Mouse (Mus musculus): Measurements from ENCODE around the gene Gjc1. TPM values are rescaled to one million over a fixed set of nuclear protein-coding genes. Genes with fewer than 3 reads are reported as not detected.

Gene Gjc1
- total RNA-seq, 2 experiments from 2014 or later: 4.4 to 6.4 TPM

- H3K4me3 ChIP-seq: no peak overlapping the region
- no peak for DNase-seq
- no peak overlapping the region for H3K27ac ChIP-seq
- intact Hi-C loops (cut with DNase I): no loop called here
- no peak for TF ChIP-seq CTCF (IDR thresholded peaks at IDR 0.05)
Observed at GRCm38 (mm10) chr11:102803453-102803852, 16.0 kb downstream of the Gjc1 start.

GRCm38 (mm10) chr11:102794157-102794556 is 25.3 kb downstream of the Gjc1 start:
- Histone ChIP-seq H3K4me3 (no peak overlapping the region), H3K27ac (peak overlapping the region; percentile 94)
- intact Hi-C loops (cut with DNase I): no loop called here
- DNase-seq: no peak
- no peak for TF ChIP-seq CTCF (IDR thresholded peaks at IDR 0.05)

GRCm38 (mm10) chr11:102791682-102792445 is 27.6 kb downstream of the Gjc1 start:
- TF ChIP-seq CTCF (IDR thresholded peaks at IDR 0.05): no peak

GRCm38 (mm10) chr11:102787688-102788177 is 31.8 kb downstream of the Gjc1 start:
- TF ChIP-seq CTCF (IDR thresholded peaks at IDR 0.05): no peak
- DNase-seq: no peak
- intact Hi-C loops (cut with DNase I): no loop called here
- Histone ChIP-seq H3K27ac (no peak overlapping the region), H3K4me3 (no peak overlapping the region)

More at GRCm38 (mm10) chr11:102791682-102792445, 27.6 kb downstream of the Gjc1 start:
- DNase-seq: peak; percentile 78
- intact Hi-C loops (cut with DNase I): no loop called here
- Histone ChIP-seq H3K4me3 (peak overlapping the region; percentile 61), H3K27ac (peak overlapping the region; percentile 94)

- intact Hi-C loops (cut with DNase I): no loop called here
- Histone ChIP-seq H3K4me3 (no peak overlapping the region), H3K27ac (no peak overlapping the region)
- DNase-seq: no peak
- TF ChIP-seq CTCF (IDR thresholded peaks at IDR 0.05): no peak
Observed at GRCm38 (mm10) chr11:102783443-102783842, 36.1 kb downstream of the Gjc1 start.

GRCm38 (mm10) chr11:102781523-102781922 is 38.0 kb downstream of the Gjc1 start:
- no peak for DNase-seq
- intact Hi-C loops (cut with DNase I): no loop called here
- no peak overlapping the region for H3K27ac ChIP-seq
- TF ChIP-seq CTCF (IDR thresholded peaks at IDR 0.05): no peak
- H3K4me3 ChIP-seq: no peak overlapping the region

GRCm38 (mm10) chr11:102780986-102781351 is 38.5 kb downstream of the Gjc1 start:
- Histone ChIP-seq H3K27ac (peak overlapping the region; percentile 87), H3K4me3 (peak overlapping the region; percentile 33)
- no peak for TF ChIP-seq CTCF (IDR thresholded peaks at IDR 0.05)
- no peak for DNase-seq
- intact Hi-C loops (cut with DNase I): no loop called here

GRCm38 (mm10) chr11:102780271-102780985 is 39.1 kb downstream of the Gjc1 start:
- Histone ChIP-seq H3K4me3 (peak overlapping the region; percentile 41), H3K27ac (peak overlapping the region; percentile 87)
- intact Hi-C loops (cut with DNase I): no loop called here
- peak; percentile 52 for DNase-seq
- TF ChIP-seq CTCF (IDR thresholded peaks at IDR 0.05): no peak

GRCm38 (mm10) chr11:102779824-102780223 is 39.7 kb downstream of the Gjc1 start:
- TF ChIP-seq CTCF (IDR thresholded peaks at IDR 0.05): no peak
- no peak for DNase-seq
- Histone ChIP-seq H3K27ac (peak overlapping the region; percentile 87), H3K4me3 (peak overlapping the region; percentile 41)
- intact Hi-C loops (cut with DNase I): no loop called here

- peak overlapping the region; percentile 87 for H3K27ac ChIP-seq
- intact Hi-C loops (cut with DNase I): no loop called here
- no peak overlapping the region for H3K4me3 ChIP-seq
- TF ChIP-seq CTCF (IDR thresholded peaks at IDR 0.05): no peak
- no peak for DNase-seq
Observed at GRCm38 (mm10) chr11:102779081-102779638, 40.3 kb downstream of the Gjc1 start.

GRCm38 (mm10) chr11:102778597-102778996 is 40.9 kb downstream of the Gjc1 start:
- Histone ChIP-seq H3K4me3 (no peak overlapping the region), H3K27ac (peak overlapping the region; percentile 87)
- DNase-seq: no peak
- TF ChIP-seq CTCF (IDR thresholded peaks at IDR 0.05): no peak
- intact Hi-C loops (cut with DNase I): loop anchor here (1.0 kb wide), 1 partner anchor 73 kb away; no protein-coding TSS in a partner anchor

- DNase-seq: no peak
- peak overlapping the region; percentile 87 for H3K27ac ChIP-seq
- peak overlapping the region; percentile 74 for H3K4me3 ChIP-seq
- intact Hi-C loops (cut with DNase I): loop anchor here (1.0 kb wide), 1 partner anchor 73 kb away; no protein-coding TSS in a partner anchor
- TF ChIP-seq CTCF (IDR thresholded peaks at IDR 0.05): no peak
Observed at GRCm38 (mm10) chr11:102778165-102778564, 41.3 kb downstream of the Gjc1 start.

GRCm38 (mm10) chr11:102777598-102777997 is 41.9 kb downstream of the Gjc1 start:
- DNase-seq: peak; percentile 90
- Histone ChIP-seq H3K4me3 (peak overlapping the region; percentile 74), H3K27ac (peak overlapping the region; percentile 87)
- intact Hi-C loops (cut with DNase I): no loop called here
- TF ChIP-seq CTCF (IDR thresholded peaks at IDR 0.05): peak; percentile 90

Data from gastrocnemius, adult 2 months (tissue).